Mouse (Mus musculus): Measurements from ENCODE around the gene 1110032A03Rik. TPM values are rescaled to one million over a fixed set of nuclear protein-coding genes. Genes with fewer than 3 reads are reported as not detected.

1110032A03Rik gene
- total and polyA plus RNA-seq, 2 experiments, result 41.1 to 58.8 TPM

DNA sequence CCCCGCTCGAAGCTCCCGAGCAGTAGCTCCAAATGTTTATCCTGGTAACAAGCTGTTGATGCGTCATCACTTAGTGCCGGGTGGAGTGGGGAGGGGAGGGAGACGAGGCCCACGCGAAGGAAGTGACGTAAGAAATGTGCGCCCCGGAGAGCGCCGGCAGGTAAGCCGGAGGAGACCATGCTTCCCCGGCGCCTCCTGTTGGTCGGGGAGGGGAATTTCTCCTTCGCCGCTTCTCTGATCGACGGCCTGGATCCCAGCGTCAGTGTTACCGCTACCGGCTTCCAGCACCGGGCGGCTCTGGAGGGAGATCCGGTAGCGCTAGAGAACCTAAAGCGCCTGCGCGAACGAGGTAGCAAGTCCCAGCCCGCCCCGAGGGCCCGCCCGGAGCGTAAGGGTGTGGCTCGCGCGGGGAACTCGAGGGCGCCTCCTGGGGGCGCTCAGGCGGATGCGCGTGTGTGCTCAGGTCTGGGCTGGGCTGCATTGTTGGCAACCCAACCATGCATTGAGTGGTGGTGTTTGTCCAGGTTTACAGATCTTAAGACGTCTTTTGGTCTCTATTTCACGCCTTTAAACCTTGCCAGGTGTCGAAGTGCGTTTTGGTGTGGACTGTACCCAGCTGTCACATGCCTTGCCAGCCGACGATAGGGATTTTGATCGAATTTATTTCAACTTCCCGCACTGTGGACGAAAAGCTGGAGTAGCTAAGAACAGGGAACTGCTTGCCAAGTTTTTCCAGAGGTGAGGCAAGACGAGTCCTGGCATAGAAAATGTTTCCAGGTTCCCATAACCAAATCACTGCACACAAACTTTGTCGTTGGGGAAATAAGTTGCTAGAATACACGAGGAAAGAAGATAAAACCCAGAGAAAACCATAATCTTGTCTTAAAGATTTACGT lies 7.0 kb downstream of the 1110032A03Rik start, which contains the start of gene Fdxacb1:
Fdxacb1 (plus strand) TSS at position 130 of the 896 bp plus-strand sequence.
- 2% methylated on average over 59 of the region's 59 CpGs for WGBS

DNA sequence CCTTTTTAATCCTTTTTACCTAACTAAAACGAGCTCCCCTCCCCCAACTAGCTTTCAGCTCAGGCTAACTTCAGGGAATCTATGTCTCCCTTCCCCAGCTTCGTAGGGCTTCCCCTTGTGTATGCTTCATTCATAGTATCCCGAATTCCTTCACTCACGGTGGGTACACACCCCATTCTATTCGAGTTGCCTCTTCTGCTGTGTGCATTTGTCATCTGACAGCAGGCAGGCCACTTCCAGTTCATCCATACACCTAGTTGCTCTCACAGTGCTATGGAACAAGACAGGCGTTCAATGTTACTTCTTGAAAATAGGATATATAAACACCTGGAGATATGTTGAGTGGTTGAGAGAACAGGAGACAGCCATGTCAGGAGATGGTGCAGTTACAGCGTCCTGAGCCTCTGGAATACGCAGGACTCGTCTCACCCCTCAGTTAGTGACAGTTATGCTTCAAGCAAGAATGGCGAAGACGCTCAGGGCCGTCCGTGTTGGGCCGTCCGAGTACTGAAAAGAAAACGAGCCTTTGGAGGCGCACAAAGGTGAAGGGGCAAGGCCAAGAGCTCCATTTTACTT lies 7.7 kb downstream of the 1110032A03Rik start:
- no peak for DNase-seq (ENCODE audit: extremely low read depth, low read depth, low spot score)
- Histone ChIP-seq H3K9ac (ENCODE audit: low read depth, low read length) (peak overlapping the region; percentile 69), H3K27ac (replicated peaks; ENCODE audit: insufficient read depth, low read depth, low read length) (peak overlapping the region; percentile 75), H3K36me3 (ENCODE audit: control insufficient read depth, insufficient read depth, low read length) (peaks cover 13% of the 10 kb centered on the region), H3K27me3 (ENCODE audit: control insufficient read depth, insufficient read depth, low read length) (no peaks in the 10 kb centered on the region), H3K4me1 (ENCODE audit: control insufficient read depth, insufficient read depth, low read length) (peaks cover 4% of the 10 kb centered on the region; the same call in 1 of the 2 replicates), H3K4me3 (ENCODE audit: insufficient read depth, low read depth, low read length) (peak overlapping the region; percentile 76), H3K79me2 (ENCODE audit: control insufficient read depth, insufficient read depth, low read length) (no peaks in the 10 kb centered on the region)
- TF ChIP-seq CTCF (IDR thresholded peaks at IDR 0.05; ENCODE audit: low read depth, low read length) (no peak), POLR2A (IDR thresholded peaks at IDR 0.05; ENCODE audit: extremely low read depth, insufficient read depth, low read length) (peak; percentile 35; the same call in 1 of the 2 replicates)
- WGBS, result 2% methylated on average over 17 of the region's 17 CpGs

More for the DNA sequence above, 7.0 kb downstream of the 1110032A03Rik start, which contains the start of gene Fdxacb1:
- peak within 1 kb of the TSS; percentile 83 for H3K9ac ChIP-seq (ENCODE audit: low read depth, low read length)
- H3K27ac ChIP-seq (replicated peaks; ENCODE audit: insufficient read depth, low read depth, low read length), result peak within 1 kb of the TSS; percentile 98
- peaks cover 10% of the 10 kb centered on the region for H3K36me3 ChIP-seq (ENCODE audit: control insufficient read depth, insufficient read depth, low read length)
- H3K27me3 ChIP-seq (ENCODE audit: control insufficient read depth, insufficient read depth, low read length), result no peaks in the 10 kb centered on the region
- H3K4me1 ChIP-seq (ENCODE audit: control insufficient read depth, insufficient read depth, low read length), result peaks cover 4% of the 10 kb centered on the region; the same call in 1 of the 2 replicates
- H3K79me2 ChIP-seq (ENCODE audit: control insufficient read depth, insufficient read depth, low read length), result no peaks in the 10 kb centered on the region
- peak within 1 kb of the TSS; percentile 76 for H3K4me3 ChIP-seq (ENCODE audit: insufficient read depth, low read depth, low read length)
- peak; percentile 31; the same call in 1 of the 2 replicates for TF ChIP-seq POLR2A (IDR thresholded peaks at IDR 0.05; ENCODE audit: extremely low read depth, insufficient read depth, low read length)
- TF ChIP-seq CTCF (IDR thresholded peaks at IDR 0.05; ENCODE audit: low read depth, low read length), result peak; percentile 78
- DNase-seq (ENCODE audit: extremely low read depth, low read depth, low spot score), result peak; percentile 95

DNA sequence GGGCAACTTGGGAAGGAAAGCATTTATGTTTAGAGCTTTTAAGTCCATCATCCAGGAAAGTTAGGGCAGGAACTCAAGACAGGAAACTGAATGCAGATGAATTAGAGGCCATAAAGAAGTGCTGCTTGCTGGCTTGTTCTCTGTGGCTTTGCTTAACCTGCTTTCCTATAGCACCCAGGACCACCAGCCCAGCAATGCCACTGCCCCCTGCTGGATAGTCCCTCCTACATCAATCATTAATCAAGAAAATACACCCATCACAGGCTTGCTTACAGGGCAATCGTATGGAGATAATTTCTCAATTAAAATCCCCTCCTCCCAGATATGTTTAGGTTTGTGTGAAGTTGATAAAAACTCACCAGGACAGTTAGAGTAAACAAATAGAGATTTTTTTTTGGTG lies 12.0 kb downstream of the 1110032A03Rik start:
- TF ChIP-seq POLR2A (IDR thresholded peaks at IDR 0.05; ENCODE audit: extremely low read depth, insufficient read depth, low read length) (no peak), CTCF (IDR thresholded peaks at IDR 0.05; ENCODE audit: low read depth, low read length) (peak; percentile 54)
- H3K27ac ChIP-seq (replicated peaks; ENCODE audit: insufficient read depth, low read depth, low read length), result no peak overlapping the region
- no peak overlapping the region for H3K4me3 ChIP-seq (ENCODE audit: insufficient read depth, low read depth, low read length)
- H3K27me3 ChIP-seq (ENCODE audit: control insufficient read depth, insufficient read depth, low read length), result no peaks in the 10 kb centered on the region
- no peaks in the 10 kb centered on the region for H3K79me2 ChIP-seq (ENCODE audit: control insufficient read depth, insufficient read depth, low read length)
- H3K36me3 ChIP-seq (ENCODE audit: control insufficient read depth, insufficient read depth, low read length), result peaks cover 13% of the 10 kb centered on the region
- no peak for DNase-seq (ENCODE audit: extremely low read depth, low read depth, low spot score)
- H3K4me1 ChIP-seq (ENCODE audit: control insufficient read depth, insufficient read depth, low read length), result no peaks in the 10 kb centered on the region; the same call in 1 of the 2 replicates
- no peak overlapping the region for H3K9ac ChIP-seq (ENCODE audit: low read depth, low read length)
- WGBS, result 75% methylated on average over 1 of the region's 1 CpGs

DNA sequence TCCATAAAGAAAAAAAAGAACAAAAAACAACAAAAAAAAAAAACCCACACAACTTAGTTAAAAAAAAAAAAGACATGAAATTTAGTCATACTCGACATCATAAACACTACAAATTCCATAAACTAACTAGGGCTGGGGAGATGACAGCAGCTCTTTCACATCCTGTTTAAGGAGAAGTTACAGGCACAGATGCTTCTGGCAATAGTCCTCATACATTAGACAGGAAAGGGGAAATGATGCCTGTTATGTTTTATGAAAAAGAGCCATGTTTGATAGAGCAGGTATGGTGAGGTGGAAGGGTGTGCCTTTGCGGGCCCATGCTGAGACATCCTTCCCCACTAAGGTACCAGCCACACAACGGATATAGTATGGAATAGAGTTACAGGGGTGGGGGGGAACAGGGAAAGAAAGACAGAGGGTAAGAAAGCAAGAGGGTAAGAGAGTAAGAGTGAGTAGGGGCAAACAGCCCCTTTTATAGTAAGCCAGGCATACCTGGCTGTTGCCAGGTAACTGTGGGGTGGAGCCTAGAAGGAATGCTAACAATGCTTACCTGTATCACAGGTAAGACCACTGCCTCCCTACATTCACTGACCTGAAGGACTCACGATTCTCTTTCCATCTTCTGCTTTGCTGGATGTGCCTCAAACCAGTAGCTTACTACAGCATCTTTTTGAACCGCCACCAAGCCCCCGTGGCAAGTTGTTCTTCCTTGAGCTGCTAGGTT lies 13.6 kb downstream of the 1110032A03Rik start:
- no peak for TF ChIP-seq CTCF (IDR thresholded peaks at IDR 0.05; ENCODE audit: low read depth, low read length)
- TF ChIP-seq POLR2A (IDR thresholded peaks at IDR 0.05; ENCODE audit: extremely low read depth, insufficient read depth, low read length), result no peak
- H3K36me3 ChIP-seq (ENCODE audit: control insufficient read depth, insufficient read depth, low read length), result peaks cover 13% of the 10 kb centered on the region
- H3K27ac ChIP-seq (replicated peaks; ENCODE audit: insufficient read depth, low read depth, low read length), result no peak overlapping the region
- no peaks in the 10 kb centered on the region for H3K79me2 ChIP-seq (ENCODE audit: control insufficient read depth, insufficient read depth, low read length)
- DNase-seq (ENCODE audit: extremely low read depth, low read depth, low spot score), result no peak
- no peak overlapping the region for H3K9ac ChIP-seq (ENCODE audit: low read depth, low read length)
- no peak overlapping the region for H3K4me3 ChIP-seq (ENCODE audit: insufficient read depth, low read depth, low read length)
- no peaks in the 10 kb centered on the region for H3K27me3 ChIP-seq (ENCODE audit: control insufficient read depth, insufficient read depth, low read length)
- H3K4me1 ChIP-seq (ENCODE audit: control insufficient read depth, insufficient read depth, low read length), result no peaks in the 10 kb centered on the region
- 70% methylated on average over 6 of the region's 6 CpGs for WGBS

DNA sequence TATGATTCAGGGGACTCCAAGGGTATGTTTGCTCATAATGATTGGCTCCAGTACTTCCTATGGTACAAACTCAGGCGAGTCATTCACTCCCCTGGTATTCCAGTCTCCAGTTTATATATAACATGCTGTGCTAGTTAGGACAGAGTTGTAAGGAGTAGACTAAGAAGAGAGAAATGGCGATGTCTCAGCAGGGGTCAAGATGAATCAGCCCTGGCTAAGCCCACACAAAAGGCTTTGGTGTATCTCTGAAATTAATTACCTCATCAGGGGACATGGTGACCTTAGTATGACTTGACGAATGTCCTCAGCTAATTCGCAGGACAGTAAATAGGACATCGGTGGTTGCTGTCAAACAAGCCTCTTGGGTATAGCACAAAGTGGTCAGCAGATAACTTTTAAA lies 18.6 kb downstream of the 1110032A03Rik start:
- H3K79me2 ChIP-seq (ENCODE audit: control insufficient read depth, insufficient read depth, low read length), result no peaks in the 10 kb centered on the region
- H3K27me3 ChIP-seq (ENCODE audit: control insufficient read depth, insufficient read depth, low read length), result no peaks in the 10 kb centered on the region
- no peaks in the 10 kb centered on the region for H3K36me3 ChIP-seq (ENCODE audit: control insufficient read depth, insufficient read depth, low read length)
- no peak overlapping the region for H3K27ac ChIP-seq (replicated peaks; ENCODE audit: insufficient read depth, low read depth, low read length)
- WGBS, result 77% methylated on average over 5 of the region's 5 CpGs
- TF ChIP-seq POLR2A (IDR thresholded peaks at IDR 0.05; ENCODE audit: extremely low read depth, insufficient read depth, low read length), result no peak
- no peak overlapping the region for H3K4me3 ChIP-seq (ENCODE audit: insufficient read depth, low read depth, low read length)
- H3K4me1 ChIP-seq (ENCODE audit: control insufficient read depth, insufficient read depth, low read length), result no peaks in the 10 kb centered on the region
- DNase-seq (ENCODE audit: extremely low read depth, low read depth, low spot score), result no peak
- H3K9ac ChIP-seq (ENCODE audit: low read depth, low read length), result no peak overlapping the region

All from liver, adult 2 months (tissue).